Mouse (Mus musculus): ENCODE measurements around the gene Zfp316.

GRCm38 (mm10) chr5:143295330-143295729 is 25.5 kb upstream of the Zfp316 start:
- TF ChIP-seq POLR2A (IDR thresholded peaks at IDR 0.05; ENCODE audit: extremely low read depth, insufficient read depth, low read length): no peak
- TF ChIP-seq CTCF (IDR thresholded peaks at IDR 0.05; ENCODE audit: low read depth, low read length): no peak
